Mouse (Mus musculus) hindbrain, embryonic 16.5 days (tissue): ENCODE data around the gene Fyco1. TPM values are rescaled to one million over a fixed set of nuclear protein-coding genes. Genes with fewer than 3 reads are reported as not detected.

ENCODE experiments used
- polyA plus RNA-seq: library from polyadenylated mRNA; unstranded; fragments of >200 nt; fragmentation: Nextera tagmentation; extraction: Ambion mirVana; gene quantifications from 2 replicates; pipeline ENCODE4 v1.2.1, GENCODE M21; 2015

Gene Fyco1
- polyA plus RNA-seq, 1 experiment from 2014 or later = 17.0 TPM

Other genes with a start within 250 kb of the Fyco1 start
- 0.35 and 0.39 TPM in 2 replicates for gene Slc6a20b, start 219.3 kb downstream of the Fyco1 start, polyA plus RNA-seq
- 0.44 and 0.46 TPM in 2 replicates for gene Ccr9, start 173.5 kb downstream of the Fyco1 start, polyA plus RNA-seq
- gene Slc6a20a, start 173.0 kb downstream of the Fyco1 start, polyA plus RNA-seq = 16.4 and 18.7 TPM in 2 replicates
- 42.6 and 45.2 TPM in 2 replicates for gene Lztfl1, start 134.2 kb downstream of the Fyco1 start, polyA plus RNA-seq
- gene Cxcr6, start 45.4 kb downstream of the Fyco1 start, polyA plus RNA-seq = 0.07 and 0.18 TPM in 2 replicates
- 0.04 and 0.07 TPM in 2 replicates for gene Xcr1, start 10.1 kb upstream of the Fyco1 start, polyA plus RNA-seq
- gene Ccr1, start 116.8 kb upstream of the Fyco1 start, polyA plus RNA-seq = 0.70 and 0.76 TPM in 2 replicates
- not detected in 2 replicates for gene Ccr1l1, start 126.5 kb upstream of the Fyco1 start, polyA plus RNA-seq
- not detected in 2 replicates for gene Ccr3, start 170.1 kb upstream of the Fyco1 start, polyA plus RNA-seq